Mouse (Mus musculus): ENCODE data around the gene Atad1. TPM values are rescaled to one million over a fixed set of nuclear protein-coding genes. Genes with fewer than 3 reads are reported as not detected.

The Atad1 gene
- polyA plus RNA-seq, 1 experiment = 25.0 TPM

DNA sequence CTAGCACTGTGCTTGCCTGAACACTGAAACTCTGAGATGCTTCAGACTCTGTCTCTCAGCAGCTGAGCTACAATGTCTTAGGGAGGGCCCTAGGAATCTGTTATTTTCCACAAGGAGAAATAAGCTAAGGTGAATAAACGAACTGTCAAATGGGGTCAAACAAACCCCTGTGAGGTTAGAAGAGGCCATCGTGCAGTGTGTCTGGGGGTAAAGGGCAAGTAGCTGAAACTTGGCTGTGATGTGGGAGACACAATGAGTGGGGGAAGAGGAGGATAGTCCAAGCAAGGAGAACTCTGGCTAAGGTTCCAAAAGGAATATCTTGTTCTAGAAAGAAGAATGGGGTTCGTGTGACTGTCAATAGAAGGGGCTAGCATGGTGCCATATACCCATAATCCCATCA, 117.4 kb downstream of the Atad1 start:
- no peaks in the 10 kb centered on the region for H3K27me3 ChIP-seq (replicated peaks; ENCODE audit: control insufficient read depth, insufficient read depth, low read length)
- no peaks in the 10 kb centered on the region for H3K36me3 ChIP-seq (ENCODE audit: control insufficient read depth, insufficient read depth, low read length)
- TF ChIP-seq CTCF (conservative IDR thresholded peaks at IDR 0.05; ENCODE audit: insufficient read depth, insufficient read length, low read depth, low read length) = no peak
- no peak for TF ChIP-seq POLR2A (IDR thresholded peaks at IDR 0.05; ENCODE audit: low read depth, low read length)
- H3K27ac ChIP-seq (ENCODE audit: insufficient read depth, low read depth, low read length) = peak overlapping the region; percentile 93
- H3K4me3 ChIP-seq (ENCODE audit: insufficient read depth, low read depth, low read length) = no peak overlapping the region
- H3K4me1 ChIP-seq (ENCODE audit: control insufficient read depth, insufficient read depth, low read length) = peaks cover 21% of the 10 kb centered on the region
- peak; percentile 85 for DNase-seq
- WGBS = 34% methylated on average over 3 of the region's 3 CpGs

Other genes starting within 250 kb of the Atad1 start
- 129 and 168 TPM in 2 replicates for gene Papss2, start 144.0 kb downstream of the Atad1 start, polyA plus RNA-seq (2012; rRNA removed)
- 12.8 and 15.2 TPM in 2 replicates for gene Pten, start 17.7 kb upstream of the Atad1 start, polyA plus RNA-seq (2012; rRNA removed)

Data from kidney, adult 2 months (tissue).